Mouse (Mus musculus): ENCODE results near the gene Lca5.

- no peak for TF ChIP-seq GATA1 (IDR thresholded peaks at IDR 0.05; ENCODE audit: low read length)
- no peak for TF ChIP-seq TAL1 (IDR thresholded peaks at IDR 0.05; ENCODE audit: low read length)
Observed at GRCm38 (mm10) chr9:83379661-83380060, 61.3 kb downstream of the Lca5 start.
